Mouse (Mus musculus): ENCODE measurements around the gene Pbx2. TPM values are rescaled to one million over a fixed set of nuclear protein-coding genes. Genes with fewer than 3 reads are reported as not detected.
"Not testable (repeated sequence)": the region's sequence is repeated elsewhere in the genome, so short reads cannot be mapped to it uniquely, and the experiment has no call there.

Gene Pbx2
- 22.5 and 29.4 TPM in 2 replicates for total RNA-seq (2017)

DNA sequence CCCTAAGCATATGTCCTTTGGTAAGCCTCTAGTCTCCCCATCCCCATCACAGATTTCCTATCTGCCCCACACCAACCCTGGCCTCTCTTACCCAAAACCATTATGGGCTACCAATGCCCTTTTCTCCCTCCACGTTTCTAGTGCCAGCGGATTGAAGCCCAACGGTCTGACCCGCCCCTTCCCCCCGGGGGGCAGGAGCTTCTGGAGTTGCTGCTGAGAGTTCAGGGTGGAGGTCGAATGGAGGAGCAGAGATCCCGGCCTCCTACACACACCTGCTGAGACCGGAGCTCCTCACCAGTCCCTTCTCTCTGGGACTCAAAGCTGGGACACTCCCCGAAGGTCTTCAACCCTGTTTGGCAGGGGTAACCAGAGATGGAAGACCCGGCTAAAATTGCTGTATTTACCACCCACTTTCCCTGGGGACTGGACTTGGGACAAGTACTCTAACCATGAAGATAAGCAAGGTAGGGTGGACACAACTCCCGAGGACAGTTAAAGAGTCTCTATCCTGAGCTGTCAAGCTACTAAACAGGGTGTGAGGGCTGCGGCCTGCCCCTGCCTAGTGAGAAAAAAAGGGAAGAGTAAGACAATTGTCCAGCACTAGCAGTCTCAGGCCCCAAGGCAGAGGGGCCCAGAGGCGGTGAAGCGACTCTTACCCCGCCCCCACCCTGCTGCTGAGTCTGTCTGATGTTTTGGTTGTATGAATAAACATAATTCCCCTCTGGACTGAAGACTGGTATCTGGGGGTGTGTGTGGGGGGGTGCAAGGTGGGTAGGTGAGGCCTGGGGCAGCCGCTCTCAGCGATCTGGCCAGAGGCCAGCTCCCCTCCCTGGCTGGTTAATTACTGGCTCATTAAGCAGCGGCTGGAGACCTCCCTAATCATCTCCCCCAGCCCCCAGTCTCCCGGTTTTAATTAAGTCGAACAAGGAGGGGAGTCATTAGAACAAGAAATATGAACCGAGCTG is at the start of gene Pbx2:
Pbx2 (plus strand) TSS at position 238 of the 965 bp plus-strand sequence.
- no peak for ATAC-seq (replicated peaks; ENCODE audit: low read depth, poor library complexity, severe bottlenecking)

DNA sequence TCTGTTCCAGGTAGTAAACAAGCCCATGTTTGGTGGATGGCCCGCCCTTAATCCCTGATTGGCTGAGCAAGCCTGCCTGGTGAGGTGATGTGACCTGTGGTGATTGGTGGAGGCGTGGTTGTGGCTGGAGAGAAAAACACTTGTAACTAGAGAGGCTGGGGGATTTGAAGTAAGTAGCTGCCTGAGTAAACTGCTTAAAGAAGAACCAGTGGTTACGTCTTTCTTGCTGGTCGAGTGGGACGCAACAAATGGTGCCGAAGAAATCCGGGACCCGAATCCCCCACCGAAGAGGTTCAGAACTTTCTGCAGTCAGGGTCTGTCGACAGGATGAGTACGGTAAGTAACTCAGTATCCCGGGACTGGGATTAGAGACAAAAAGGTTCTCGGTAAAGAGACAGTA is 47.5 kb upstream of the Pbx2 start:
- not testable (repeated sequence) for ATAC-seq (replicated peaks; ENCODE audit: low read depth, poor library complexity, severe bottlenecking)

DNA sequence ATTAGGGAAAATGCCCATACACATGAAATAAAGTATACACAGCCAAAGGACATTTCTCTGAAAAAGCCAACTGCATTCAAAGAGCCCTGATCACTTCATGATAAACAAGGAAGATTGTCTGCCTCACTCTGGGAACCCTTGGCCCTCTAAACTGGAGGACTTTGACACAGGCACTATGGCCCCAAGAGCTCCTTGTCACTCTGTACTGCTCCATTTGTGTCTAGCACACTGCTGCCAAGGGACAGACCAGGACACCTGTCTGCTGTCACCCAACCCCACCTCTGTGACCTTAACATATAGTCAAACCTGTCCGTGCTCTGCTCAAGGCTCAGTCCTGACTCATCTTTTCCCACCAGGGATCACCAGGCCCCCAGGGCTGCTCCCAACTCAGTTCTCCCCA is 44.3 kb upstream of the Pbx2 start:
- no peak for ATAC-seq (replicated peaks; ENCODE audit: low read depth, poor library complexity, severe bottlenecking)

DNA sequence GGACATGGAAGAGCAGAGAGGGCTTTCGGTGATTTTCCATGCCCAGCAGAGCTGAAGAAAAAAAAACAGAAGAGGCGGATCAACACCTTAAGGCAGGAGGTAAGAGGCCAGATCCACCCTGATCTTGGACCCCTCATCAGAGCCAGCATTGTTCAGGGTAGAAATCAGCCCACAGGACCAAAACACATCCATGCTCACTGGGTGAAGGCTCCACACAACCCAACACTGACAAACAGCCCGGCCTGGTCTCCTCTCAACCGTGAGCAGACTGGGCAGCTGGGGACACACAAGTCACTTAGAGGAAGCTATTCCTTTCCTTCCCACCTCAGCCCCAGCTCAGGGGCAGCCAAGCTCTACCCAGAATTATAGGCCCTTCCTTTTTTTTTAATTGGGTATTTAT is 43.5 kb upstream of the Pbx2 start:
- ATAC-seq (replicated peaks; ENCODE audit: low read depth, poor library complexity, severe bottlenecking): no peak

DNA sequence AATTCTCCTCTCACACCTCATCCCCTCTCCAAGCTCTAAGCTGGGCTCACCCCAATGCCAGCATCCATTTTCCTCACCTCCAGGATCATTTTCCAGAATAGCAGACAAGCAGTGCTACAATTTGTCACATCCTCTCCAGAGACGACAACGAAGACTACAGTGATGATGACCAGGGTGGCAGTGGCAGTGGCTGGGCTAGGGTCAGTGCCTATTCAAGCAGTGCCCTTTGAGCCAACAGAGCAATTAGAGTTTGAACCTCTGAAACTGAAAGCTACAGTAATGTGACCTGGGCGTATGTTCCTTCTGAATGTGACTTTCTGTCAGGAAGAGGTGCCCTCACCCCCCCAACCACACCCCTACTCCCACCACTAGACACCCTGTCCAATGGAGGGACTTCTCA is 41.9 kb upstream of the Pbx2 start:
- ATAC-seq (replicated peaks; ENCODE audit: low read depth, poor library complexity, severe bottlenecking): no peak

DNA sequence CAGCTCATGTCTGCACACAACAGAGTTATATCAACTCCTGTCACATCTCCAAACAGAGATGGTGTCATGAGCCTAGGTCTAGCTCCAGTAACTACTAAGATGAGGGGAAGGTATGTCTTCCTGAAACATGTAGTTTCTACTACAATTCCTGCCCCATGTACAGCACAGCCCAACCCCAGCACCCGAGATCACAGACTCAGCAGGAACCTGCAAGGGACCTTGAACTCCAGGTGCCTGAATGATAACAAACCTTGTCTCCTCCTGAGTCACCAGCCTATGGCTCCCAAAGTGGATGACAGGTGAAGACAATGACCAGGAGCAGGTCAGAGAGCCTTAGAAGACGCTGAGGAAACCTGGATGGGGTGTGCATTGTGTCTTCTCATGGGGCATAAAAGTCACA is 41.2 kb upstream of the Pbx2 start:
- ATAC-seq (replicated peaks; ENCODE audit: low read depth, poor library complexity, severe bottlenecking): no peak

DNA sequence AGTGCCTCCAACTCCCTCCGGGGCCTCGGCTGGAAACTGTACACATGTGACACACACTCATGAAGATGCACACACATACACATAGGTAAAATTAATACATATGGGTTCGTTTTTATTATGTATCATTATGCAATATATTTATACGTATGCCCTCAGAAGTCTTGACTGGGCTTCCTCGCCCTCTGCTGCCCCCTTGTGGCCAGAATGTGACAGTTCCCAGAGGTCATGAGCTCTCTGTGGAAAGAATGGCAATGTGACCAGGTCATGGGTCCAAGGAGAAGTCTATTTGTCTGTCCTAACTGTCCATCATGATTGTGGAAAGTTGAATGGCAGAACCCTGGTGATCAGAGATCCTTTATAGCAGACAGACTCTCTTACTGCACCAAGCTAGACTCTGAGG is 35.6 kb upstream of the Pbx2 start:
- peak; percentile 80 for ATAC-seq (replicated peaks; ENCODE audit: low read depth, poor library complexity, severe bottlenecking)

DNA sequence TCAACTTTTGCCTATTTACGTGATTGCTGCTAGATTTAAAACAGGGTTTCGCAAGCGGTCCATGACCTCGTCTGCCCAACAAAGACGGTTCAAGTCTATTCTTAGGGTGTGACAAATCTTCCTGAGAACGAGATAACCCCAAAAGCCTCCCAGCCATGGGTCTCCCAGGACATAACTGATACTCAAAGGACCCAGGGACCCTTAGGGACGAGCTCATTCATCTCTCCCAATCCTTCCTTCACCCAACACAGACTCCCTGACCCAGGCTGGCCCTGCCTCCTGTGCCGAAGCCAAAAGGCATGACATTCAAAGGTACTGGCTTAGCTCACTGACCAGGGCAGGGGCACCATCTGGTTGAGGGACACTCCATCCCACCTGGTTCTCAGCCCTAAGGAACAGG is 34.7 kb upstream of the Pbx2 start:
- no peak for ATAC-seq (replicated peaks; ENCODE audit: low read depth, poor library complexity, severe bottlenecking)

DNA sequence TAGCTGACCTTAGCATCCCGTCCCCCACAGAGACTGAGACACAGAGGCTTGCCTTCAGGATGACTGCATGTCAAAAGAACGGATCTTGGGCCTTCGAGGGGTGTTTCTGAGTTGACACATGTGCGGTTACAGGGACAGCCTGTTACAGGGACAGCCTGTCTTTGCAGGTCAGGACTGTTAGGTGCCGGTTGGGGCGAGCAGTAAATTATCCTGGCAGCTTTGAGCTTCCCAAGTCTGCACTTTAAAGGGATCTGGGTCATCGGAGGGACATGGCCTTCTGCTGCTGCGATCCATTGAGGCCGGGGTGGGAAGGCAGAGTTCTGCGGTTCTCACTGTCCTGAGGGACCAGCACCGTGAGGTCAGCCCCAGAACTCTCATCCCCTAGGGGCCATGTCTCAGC is 33.7 kb upstream of the Pbx2 start:
- no peak for ATAC-seq (replicated peaks; ENCODE audit: low read depth, poor library complexity, severe bottlenecking)

DNA sequence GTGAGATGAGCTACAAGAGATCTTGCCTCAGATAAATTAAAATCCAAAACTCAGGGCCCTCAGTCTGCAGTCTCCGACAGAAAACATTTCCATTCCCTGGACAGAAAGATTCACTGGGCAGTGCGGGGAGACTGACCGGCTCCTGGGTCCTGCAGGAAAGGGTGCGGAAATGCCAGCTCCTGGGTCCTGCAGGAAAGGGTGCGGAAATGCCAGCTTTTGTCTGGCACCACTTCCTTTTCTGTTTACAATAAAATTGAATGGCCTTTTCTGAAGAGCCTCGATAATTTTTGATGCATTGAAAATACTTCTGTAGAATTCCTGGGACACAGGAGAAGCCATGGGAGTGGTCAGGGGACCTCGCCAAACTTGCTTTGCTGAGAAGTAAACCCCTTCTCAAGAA is 31.9 kb upstream of the Pbx2 start:
- no peak for ATAC-seq (replicated peaks; ENCODE audit: low read depth, poor library complexity, severe bottlenecking)

DNA sequence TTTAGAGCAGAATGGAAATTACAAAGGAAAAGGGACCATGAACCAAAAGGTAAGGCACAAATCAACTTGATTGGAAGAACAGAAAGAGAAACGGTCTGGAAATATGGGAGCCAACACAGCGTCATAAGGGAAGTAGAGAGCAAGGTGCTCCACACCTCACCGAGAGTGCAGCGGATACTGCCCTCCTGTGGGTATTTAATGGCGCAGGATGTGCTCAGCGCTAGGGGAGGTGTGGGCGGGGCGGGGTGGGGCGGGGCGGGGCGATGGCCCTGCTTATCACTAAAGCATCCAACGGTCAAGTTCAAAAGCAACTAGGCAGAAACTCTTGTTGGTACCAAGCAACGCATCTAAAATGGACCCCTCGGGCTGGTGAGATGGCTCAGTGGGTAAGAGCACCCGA is 31.2 kb upstream of the Pbx2 start:
- no peak for ATAC-seq (replicated peaks; ENCODE audit: low read depth, poor library complexity, severe bottlenecking)

DNA sequence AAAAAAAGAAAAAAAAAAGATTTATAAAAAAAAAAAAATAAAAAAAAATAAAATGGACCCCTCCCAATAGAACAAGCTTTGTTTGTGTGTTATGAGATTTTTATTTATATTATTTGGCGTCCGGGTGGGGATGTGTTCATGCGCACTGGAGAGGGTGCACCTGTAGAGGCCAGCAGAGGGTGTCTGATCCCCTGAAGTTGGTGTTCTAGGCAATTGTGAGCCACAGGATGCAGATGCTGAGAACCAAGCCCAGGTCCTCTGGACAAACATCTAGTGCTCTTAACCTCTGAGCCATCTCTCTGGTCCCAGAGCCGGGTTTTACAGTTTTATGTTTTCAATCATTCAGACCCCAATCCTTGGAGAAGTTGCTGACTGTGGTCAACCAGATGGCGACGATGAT is 30.6 kb upstream of the Pbx2 start:
- no peak for ATAC-seq (replicated peaks; ENCODE audit: low read depth, poor library complexity, severe bottlenecking)

DNA sequence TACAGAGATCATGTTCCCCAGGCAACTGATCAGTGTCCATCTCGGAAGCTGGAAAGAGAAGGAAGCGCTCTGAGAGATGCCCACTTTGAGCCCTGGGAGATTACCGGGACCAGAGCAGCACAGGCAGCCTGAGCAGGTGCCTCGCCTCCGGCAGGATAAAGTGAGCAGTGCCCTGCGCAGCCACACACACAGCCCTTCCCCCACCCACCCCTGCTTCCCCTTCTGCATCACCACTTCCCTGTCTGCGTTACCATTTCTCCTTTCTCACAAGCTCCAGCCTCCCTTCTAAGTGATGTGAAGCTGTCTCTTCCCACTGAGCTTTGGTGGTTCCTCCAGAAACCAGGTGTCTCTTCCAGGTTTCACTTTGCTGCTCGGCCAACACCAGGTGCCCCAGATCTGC is 29.9 kb upstream of the Pbx2 start:
- ATAC-seq (replicated peaks; ENCODE audit: low read depth, poor library complexity, severe bottlenecking): peak; percentile 71

DNA sequence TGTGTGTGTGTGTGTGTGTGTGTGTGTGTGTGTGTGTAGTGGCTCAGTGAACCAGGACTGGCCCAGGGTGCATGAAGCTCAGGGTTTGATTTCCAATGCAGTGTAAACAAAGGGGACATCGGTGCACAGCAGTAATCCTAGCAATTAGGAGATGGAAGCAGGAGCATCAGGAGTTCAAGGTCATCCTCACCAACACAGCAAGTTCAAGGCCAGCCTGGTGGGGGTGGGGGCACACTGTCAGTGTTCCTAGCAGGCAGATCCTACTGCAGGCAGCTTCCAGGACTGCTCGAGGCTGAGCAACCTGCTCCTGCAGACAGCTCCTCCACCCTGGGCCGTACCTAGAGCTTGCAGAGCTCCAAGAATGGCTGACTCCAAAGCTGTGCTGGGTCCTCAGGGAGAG is 28.5 kb upstream of the Pbx2 start:
- ATAC-seq (replicated peaks; ENCODE audit: low read depth, poor library complexity, severe bottlenecking): no peak

DNA sequence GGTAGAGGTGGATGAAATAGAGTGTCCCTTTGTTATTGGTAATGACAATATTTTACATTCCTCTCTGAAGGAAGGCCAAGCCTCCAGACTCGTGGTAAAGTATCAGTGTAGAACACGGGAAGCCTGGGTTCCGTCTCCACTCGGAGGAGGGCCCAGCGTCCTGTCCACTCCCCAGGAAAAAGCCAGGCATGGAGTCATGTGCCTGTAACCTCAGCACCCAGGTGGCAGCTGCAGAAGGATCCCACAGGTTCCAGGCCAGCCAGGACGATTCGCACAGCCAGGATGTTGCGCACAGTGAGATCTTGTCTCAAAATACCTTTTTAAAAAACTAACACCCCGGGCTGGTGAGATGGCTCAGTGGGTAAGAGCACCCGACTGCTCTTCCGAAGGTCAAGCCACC is 27.7 kb upstream of the Pbx2 start:
- ATAC-seq (replicated peaks; ENCODE audit: low read depth, poor library complexity, severe bottlenecking): no peak

DNA sequence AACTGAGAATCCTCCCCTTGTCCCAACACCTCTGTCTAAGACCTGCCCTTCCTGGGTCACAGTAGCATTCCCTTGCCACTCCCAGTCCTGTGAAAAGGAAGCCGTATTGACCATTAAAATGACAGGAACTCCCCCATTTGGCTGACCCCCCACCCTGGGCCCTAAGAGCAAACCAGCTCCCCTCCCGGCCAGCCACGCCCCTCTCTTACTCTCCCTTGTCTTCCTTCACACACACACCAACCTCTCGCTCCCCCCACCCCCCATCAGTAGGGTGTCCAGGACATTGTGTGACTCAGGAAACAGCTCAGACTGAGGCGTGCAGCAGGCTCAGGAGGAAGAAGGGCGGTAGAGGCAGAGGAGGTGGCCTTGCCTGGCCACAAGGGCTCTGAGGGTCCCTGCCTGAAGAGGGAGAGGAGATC is 27.1 kb upstream of the Pbx2 start, which contains the start of gene Notch4:
Notch4 (plus strand) TSS at position 266 of the 419 bp plus-strand sequence.
- peak; percentile 50 for ATAC-seq (replicated peaks; ENCODE audit: low read depth, poor library complexity, severe bottlenecking)

DNA sequence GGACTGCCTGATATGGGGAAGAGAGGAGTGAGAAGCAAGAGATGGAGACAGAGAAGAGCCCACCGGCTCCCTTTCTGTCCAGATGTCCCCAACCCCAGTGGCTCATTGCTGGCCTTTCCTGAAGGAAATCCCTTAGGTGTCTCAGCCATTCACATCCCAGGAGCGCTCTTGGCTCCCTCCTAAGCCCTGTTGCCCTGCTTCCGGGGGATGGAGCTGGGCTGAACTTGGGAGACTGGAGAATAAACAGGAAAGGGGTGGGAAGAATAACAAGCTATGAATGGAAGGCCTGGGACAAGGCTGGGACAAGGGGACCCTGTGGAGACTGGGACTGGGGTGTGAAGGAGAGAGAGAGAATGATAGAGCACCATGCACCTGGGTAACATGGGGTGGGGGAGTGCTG is 26.3 kb upstream of the Pbx2 start:
- ATAC-seq (replicated peaks; ENCODE audit: low read depth, poor library complexity, severe bottlenecking): no peak

DNA sequence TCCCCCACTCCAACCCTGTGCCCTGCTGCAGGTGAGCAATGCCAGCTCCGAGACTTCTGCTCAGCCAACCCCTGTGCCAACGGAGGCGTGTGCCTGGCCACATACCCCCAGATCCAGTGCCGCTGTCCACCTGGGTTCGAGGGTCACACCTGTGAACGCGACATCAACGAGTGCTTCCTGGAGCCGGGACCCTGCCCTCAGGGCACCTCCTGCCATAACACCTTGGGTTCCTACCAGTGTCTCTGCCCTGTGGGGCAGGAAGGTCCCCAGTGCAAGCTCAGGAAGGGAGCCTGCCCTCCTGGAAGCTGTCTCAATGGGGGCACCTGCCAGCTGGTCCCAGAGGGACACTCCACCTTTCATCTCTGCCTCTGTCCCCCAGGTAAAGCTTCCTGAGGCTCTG is 23.8 kb upstream of the Pbx2 start:
- ATAC-seq (replicated peaks; ENCODE audit: low read depth, poor library complexity, severe bottlenecking): no peak

DNA sequence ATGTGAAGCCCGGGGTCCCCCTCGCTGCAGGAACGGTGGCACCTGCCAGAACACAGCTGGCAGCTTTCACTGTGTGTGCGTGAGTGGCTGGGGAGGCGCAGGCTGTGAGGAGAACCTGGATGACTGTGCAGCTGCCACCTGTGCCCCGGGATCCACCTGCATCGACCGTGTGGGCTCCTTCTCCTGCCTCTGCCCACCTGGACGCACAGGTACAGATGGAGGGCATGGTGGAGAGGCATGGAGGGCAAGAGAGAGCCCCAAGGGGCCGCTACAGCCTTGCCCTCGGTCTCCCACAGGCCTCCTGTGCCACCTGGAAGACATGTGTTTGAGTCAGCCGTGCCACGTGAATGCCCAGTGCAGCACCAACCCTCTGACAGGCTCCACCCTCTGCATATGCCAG is 22.6 kb upstream of the Pbx2 start:
- no peak for ATAC-seq (replicated peaks; ENCODE audit: low read depth, poor library complexity, severe bottlenecking)

DNA sequence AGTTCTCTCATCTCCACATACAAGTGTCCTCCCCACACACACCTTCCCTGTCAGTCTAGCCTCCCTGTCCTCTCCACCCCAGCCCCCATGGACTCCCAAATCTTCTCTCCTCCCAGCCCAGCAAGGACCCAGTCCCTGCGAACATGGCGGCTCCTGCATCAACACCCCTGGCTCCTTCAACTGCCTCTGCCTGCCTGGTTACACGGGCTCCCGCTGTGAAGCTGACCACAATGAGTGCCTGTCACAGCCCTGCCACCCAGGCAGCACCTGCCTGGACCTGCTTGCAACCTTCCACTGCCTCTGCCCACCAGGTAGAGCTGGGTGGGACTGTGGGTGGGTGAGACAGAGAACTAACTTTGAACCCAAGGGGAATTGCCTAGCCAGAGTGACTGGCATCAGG is 21.1 kb upstream of the Pbx2 start:
- no peak for ATAC-seq (replicated peaks; ENCODE audit: low read depth, poor library complexity, severe bottlenecking)

DNA sequence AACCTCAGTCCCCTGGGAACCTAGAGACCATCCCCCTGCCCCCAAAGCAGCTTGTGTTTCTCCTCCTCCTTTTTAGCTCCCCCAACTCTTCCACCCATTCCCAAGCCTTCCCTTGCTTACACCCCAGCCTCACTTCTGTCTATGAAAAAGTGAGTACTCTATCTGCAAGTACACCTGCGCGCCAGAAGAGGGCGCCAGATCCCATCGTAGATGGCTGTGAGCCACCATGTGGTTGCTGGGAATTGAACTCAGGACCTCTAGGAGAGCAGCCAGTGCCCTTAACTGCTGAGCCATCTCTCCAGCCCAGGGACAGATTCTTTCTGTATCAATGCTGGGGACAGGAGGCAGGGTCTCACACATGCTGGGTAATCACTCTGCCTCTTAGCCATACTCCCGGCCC is 19.2 kb upstream of the Pbx2 start:
- 0 out of 2 replicates have a peak, but pooled peaks have one; percentile 34 for ATAC-seq (replicated peaks; ENCODE audit: low read depth, poor library complexity, severe bottlenecking)

DNA sequence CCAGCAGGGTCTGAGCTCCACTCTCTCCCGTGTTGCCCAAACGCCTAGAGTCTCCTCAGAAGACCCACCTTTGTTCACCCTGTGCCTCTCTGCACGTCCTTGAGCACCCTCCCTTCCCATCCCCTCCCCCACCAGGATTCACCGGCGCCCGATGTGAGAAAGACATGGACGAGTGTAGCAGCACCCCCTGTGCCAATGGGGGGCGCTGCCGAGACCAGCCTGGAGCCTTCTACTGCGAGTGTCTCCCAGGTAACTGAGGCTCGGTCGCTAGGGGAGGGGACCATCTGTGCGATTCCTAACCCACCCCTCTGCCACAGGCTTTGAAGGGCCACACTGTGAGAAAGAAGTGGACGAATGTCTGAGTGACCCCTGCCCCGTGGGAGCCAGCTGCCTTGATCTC is 18.7 kb upstream of the Pbx2 start:
- no peak for ATAC-seq (replicated peaks; ENCODE audit: low read depth, poor library complexity, severe bottlenecking)

Data from common myeloid progenitor, adult 5-6 weeks (primary cell).